Comparison of ENCODE assay signal across 11 mouse cellular contexts in the genomic region with DNA sequence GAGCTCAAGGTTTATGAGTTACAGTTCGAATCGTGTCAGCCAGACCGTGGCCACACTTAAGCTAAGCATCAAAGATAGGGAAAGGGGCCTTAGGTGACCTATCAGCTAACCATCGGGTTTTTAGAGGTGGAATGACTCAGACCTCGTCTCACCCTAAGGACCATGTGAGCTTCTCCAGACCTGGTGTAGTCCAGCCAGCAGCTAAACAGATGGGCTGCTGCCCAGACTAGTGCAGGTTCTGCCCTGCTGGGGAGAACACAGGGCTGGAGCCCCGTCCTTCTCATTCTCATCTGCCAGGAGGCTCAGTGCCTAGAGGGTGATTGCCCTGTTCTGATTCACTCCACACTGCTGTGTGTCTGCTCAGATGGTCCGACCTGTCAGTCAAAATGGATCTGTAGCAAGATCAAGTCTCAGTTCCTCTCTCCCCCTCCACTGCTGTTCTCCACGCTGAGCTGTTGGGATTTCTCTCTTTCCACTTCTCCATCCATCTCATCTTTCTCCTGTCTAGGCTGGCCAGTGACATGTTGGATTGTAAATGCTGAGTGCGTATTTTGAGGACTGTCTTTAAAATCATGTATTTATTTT. TPM values are rescaled to one million over a fixed set of nuclear protein-coding genes. Genes with fewer than 3 reads are reported as not detected.
DNase-seq lines count a peak whose midpoint lies in the region; TF ChIP-seq lines count a peak whose summit lies in the region.
"Had no signal": no experiment of that assay in that cellular context is flagged by ENCODE, and none has a peak within 500 bp of the region (broad histone marks: within the 10 kb centered on the region; RNA-seq: fewer than 3 reads in every experiment).

No protein-coding gene starts in this region.

- no peak for TF ChIP-seq CTCF in C2C12 (IDR thresholded peaks at IDR 0.05; ENCODE audit: control insufficient read depth, insufficient read depth, insufficient read length)

- H3K79me3 ChIP-seq in C2C12 (ENCODE audit: low read depth): peaks cover 97% of the 10 kb centered on the region

- peaks cover 100% of the 10 kb centered on the region for H3K79me2 ChIP-seq in C2C12 (ENCODE audit: control insufficient read depth, insufficient read depth)

- H3ac ChIP-seq in C2C12 (ENCODE audit: control insufficient read depth, insufficient read length, low read depth): peak overlapping the region; percentile 57

- peak; percentile 34 for DNase-seq in gastrocnemius, postnatal 25 days
- no peak for DNase-seq in gastrocnemius, postnatal 10 days
- DNase-seq in cerebellum, postnatal 25 days: peak; percentile 42 to 51
- peak; percentile 32 to 48 for DNase-seq in heart, postnatal 14 days
- no peak for DNase-seq in kidney, postnatal 10 days
- DNase-seq in spleen, adult 12 weeks (ENCODE audit: low spot score): no peak
- DNase-seq in layer of hippocampus, adult 9-10 months (ENCODE audit: low spot score): no peak
- DNase-seq: adrenal gland, adult 8-10 months; embryo, embryonic 11 days; kidney, adult 2 months had no signal

- no peak overlapping the region for H3K4me3 ChIP-seq in C2C12 (ENCODE audit: insufficient read depth, poor library complexity, severe bottlenecking)

- intact Hi-C loops in heart, postnatal 14 days (cut with DNase I): no loop called here

- H3K27me3 ChIP-seq in C2C12 (ENCODE audit: control insufficient read depth, insufficient read depth, insufficient read length): no peaks in the 10 kb centered on the region

- peaks cover 15% of the 10 kb centered on the region for H3K36me3 ChIP-seq in C2C12 (ENCODE audit: control insufficient read depth, insufficient read depth)

TF ChIP-seq in C2C12, 6 proteins besides CTCF, POLR2A, EP300 and RAD21:
- TF ChIP-seq MYOG (IDR thresholded peaks at IDR 0.05; ENCODE audit: control insufficient read depth, extremely low read depth, insufficient read length): no peak
- peak; percentile 31 for TF ChIP-seq USF1 (IDR thresholded peaks at IDR 0.05; ENCODE audit: low read depth)
- peak; percentile 32 for TF ChIP-seq MAX (IDR thresholded peaks at IDR 0.05)

RNA-seq across cellular contexts. Expression of gene Frmd6, which starts 5.8 kb away (rescaled TPM):
- 10 to 100 TPM; 13.6 to 16.1 TPM for total RNA-seq in gastrocnemius, postnatal 25 days (2021)
- total RNA-seq in gastrocnemius, postnatal 10 days (2021): 10 to 100 TPM; 27.4 to 34.5 TPM
- 29.2 TPM for polyA plus RNA-seq in C2C12 (2012; fragmentation: generic; extraction: Trizol)
- 10 to 100 TPM; 38.3 to 41.1 TPM for total RNA-seq in heart, postnatal 14 days (2021)

Comparison
In these comparisons a context has a peak if more than half of its experiments do, and no peak if none do; other contexts are left out.
1. DNase-seq: peak in gastrocnemius, postnatal 25 days (single experiment), cerebellum, postnatal 25 days (2 of 2) and heart, postnatal 14 days (2 of 2); none in gastrocnemius, postnatal 10 days (single experiment), kidney, postnatal 10 days (single experiment), spleen, adult 12 weeks (single experiment) and layer of hippocampus, adult 9-10 months (single experiment).